Mouse (Mus musculus) cerebellum, postnatal 10 days (tissue): ENCODE data around the gene Kdelc1.
A peak's percentile ranks its signal among the peaks of the same experiment; 100 is the strongest.

Source experiments
- DNase-seq, 2 experiments: peaks; one replicate each; pipeline ENCODE4 v3.0.0; 2021; ENCODE audit warnings: mixed read lengths in 2 of 2

Kdelc1 gene

GRCm38 (mm10) chr1:44118239-44119054, at the start of gene Kdelc1, which contains the start of gene Bivm:
TSS of gene Kdelc1 (minus strand) at chr1:44118808.
TSS of gene Bivm (plus strand) at chr1:44118957.
- DNase-seq, result peak; percentile 92 to 93

- DNase-seq, result no peak
Measured at GRCm38 (mm10) chr1:44167859-44168383, 49.3 kb upstream of the Kdelc1 start.

DNA sequence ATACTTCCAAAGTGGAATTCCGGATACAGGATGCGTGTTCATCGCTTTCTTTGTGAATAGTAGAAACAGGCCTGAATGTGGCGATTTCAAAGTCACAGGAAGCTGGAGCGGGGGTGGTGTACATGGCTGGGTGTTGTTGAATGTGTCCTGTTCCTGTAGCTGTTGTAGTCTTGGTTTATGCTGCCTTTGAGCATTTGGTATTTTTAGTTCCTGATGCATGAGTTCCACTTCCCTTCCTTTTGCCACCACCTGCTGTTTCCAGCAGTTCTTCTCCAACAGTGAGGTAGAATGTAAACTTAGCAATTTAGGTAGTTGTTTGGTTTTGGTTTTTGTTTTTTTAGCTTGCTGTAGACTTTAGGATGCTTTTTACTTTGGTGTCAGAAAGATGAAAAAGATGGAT, 43.8 kb upstream of the Kdelc1 start:
- DNase-seq, result no peak

- no peak for DNase-seq
Measured at GRCm38 (mm10) chr1:44161818-44162217, 43.2 kb upstream of the Kdelc1 start.

DNA sequence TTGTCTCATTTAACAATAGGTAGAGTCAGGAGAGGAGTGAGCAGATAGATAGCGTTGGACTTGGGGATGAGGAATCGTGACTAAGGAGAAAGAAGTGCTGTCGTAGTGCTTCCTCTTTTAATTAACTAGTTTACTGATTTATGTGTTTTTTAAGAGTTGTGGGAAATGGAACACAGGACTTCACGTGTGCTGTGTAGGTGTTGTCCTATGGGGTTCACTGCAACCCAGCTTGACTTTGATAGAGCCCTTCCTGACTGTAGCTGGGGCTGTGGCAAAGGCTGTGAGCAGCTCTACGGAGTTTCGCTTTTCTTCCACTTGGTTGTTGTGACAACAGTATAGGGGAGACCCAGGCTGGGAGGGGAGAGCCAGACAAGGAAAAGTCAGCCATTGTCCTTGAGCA, 39.7 kb upstream of the Kdelc1 start:
- DNase-seq, result no peak

DNA sequence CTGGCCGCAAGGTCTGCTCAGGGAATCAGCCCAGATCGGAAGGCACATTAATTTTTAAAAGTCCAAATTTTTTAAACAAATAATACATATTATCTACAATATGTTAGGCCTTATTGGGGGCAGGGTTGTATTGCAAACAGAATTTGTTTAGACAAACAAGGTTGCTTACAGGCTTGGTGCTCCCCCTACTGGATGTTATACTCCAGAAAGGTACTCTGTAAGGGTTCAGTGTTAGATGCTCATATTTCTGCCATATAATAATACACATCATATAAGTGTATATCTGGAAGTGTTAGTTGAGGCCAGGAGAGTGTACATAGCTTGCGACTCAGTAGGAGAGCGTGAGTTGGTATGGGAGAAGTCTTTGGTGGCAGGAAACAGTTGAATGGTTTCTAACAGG, 36.7 kb upstream of the Kdelc1 start:
- peak; percentile 13 to 24 for DNase-seq

- DNase-seq, result peak in 1 of 2 experiments; percentile 20
Measured at GRCm38 (mm10) chr1:44148706-44149105, 30.1 kb upstream of the Kdelc1 start.

- DNase-seq, result peak; percentile 88 to 91
Measured at GRCm38 (mm10) chr1:44147563-44148381, 29.2 kb upstream of the Kdelc1 start, which contains the start of gene Ercc5. TSS of gene Ercc5 (plus strand) at chr1:44147744.

- DNase-seq, result no peak
Measured at GRCm38 (mm10) chr1:44142747-44143146, 24.1 kb upstream of the Kdelc1 start.

DNA sequence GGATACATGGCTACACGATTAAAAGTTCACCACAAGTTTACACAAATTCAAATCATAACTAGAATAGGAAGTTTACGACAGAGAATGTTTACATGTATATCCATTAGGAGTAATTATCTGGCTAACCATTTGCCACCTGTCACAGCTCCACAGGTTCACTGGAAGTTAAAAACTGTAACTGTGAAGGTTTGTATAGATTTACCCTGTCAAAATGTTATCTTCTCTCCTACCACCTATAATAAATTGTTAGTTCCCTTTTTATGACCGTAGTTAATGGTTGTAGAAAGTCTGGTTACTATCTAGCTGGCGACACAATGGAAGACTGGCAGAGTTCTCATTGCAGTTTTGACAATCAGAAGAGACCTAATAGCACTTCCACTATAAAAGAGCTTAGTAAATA, 21.6 kb upstream of the Kdelc1 start:
- no peak for DNase-seq

- DNase-seq, result no peak
Measured at GRCm38 (mm10) chr1:44129929-44130581, 11.4 kb upstream of the Kdelc1 start.

DNA sequence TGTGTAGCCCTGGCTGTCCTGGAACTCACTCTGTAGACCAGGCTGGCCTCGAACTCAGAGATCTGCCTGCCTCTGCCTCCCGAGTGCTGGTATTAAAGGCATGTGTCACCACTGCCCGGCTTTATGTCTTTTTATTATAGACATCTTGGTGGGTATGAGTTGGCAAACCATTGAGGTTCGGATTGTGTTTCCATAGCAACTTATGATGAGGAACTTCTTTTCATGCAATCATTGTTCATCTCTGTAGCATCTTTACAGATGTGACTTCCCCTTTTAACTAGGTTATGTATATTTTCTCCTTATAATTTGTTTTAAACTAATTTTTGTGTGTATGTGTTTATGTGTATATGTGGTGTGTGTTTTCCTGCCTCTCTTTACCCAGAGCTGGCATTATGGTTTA, 7.0 kb upstream of the Kdelc1 start:
- DNase-seq, result no peak

GRCm38 (mm10) chr1:44122256-44122655, 3.6 kb upstream of the Kdelc1 start:
- DNase-seq, result no peak

DNA sequence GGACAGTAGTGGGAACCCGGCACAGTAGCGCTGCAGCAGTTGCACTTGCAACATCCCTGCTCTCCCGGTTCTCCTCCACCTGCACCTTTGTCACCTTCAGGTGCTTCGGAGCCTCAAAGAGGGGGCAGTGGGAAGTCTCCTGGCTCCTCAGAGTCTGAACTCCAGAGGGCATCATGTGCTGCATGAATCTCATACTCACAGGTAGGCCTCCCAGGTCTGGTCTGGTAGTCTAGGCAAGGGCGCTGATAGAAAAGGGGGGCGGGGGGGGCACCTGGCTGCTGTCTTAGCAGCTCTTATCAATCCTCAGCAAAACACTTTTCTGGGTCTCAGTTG, 1.4 kb upstream of the Kdelc1 start:
- DNase-seq, result no peak

DNA sequence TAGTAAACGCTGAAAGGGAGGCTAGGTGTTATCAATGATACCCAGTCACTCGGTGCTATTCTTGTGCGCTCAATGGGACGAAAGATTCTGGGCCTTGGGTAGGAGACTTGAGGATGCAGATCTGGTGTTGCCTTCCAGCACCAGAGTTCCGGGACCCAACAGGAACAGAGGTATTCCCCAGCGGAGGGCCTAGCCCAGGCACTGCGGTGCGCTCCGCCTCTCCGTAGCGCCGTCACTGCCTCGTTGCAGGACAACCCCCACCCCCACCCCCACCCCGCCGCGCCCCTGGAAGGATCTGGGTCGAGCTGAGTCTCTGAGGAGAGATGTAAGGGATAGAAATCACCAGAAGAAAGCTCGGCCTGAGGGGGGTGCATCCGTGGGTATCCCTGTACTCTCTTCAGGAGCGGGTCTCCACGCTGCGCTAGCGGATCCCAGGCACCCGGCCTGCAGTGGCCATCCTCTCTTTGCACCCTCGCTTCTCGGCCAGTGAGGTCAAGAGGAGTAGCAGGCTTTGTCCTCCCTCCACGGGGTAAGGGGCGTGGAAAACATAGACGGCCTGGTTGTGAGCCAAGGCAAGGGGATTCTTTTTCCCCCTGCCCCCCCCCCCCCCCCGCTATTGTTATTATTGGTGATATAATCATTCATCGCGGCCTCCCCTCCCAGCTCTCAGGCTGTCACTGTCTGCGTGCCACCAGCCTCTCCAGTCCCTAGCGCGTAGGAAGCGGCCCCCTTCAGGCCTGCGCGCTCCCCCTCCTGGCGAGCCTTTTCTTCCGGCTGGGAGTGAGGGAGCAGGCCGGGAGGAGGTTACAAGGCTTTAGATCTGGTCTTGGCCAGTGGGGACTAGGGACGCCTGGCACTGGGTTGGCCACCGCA, 829 bp upstream of the Kdelc1 start:
- peak; percentile 88 to 90 for DNase-seq

DNA sequence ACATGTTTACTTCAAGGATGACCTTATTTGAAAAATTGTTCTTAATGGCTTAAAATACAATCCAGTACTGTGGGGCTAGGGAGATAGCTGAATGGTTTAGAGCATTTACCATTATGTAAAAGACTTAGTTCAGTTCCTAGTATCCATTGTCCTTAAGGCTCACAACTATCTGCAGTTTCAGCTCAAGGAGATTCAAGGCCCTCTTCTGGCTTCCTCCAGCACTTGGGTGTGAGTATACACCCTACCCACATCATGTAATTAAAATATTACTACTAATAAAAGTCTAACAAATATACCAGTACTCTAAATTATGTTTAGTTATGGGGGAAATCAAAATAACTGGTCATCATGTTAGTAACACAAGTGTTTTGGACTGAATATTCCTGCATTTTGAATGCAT, 1.0 kb downstream of the Kdelc1 start:
- DNase-seq, result no peak

- peak; percentile 8 to 18 for DNase-seq
Measured at GRCm38 (mm10) chr1:44102939-44103338, 15.7 kb downstream of the Kdelc1 start.

- DNase-seq, result peak; percentile 95 to 98
Measured at GRCm38 (mm10) chr1:44102259-44102717, 16.3 kb downstream of the Kdelc1 start, which contains the start of gene Tex30. TSS of gene Tex30 (minus strand) at chr1:44102441.

GRCm38 (mm10) chr1:44101448-44102225, 17.0 kb downstream of the Kdelc1 start:
- DNase-seq, result peak; percentile 47 to 59

- DNase-seq, result peak; percentile 54 to 62
Measured at GRCm38 (mm10) chr1:44064625-44065024, 54.0 kb downstream of the Kdelc1 start.

DNA sequence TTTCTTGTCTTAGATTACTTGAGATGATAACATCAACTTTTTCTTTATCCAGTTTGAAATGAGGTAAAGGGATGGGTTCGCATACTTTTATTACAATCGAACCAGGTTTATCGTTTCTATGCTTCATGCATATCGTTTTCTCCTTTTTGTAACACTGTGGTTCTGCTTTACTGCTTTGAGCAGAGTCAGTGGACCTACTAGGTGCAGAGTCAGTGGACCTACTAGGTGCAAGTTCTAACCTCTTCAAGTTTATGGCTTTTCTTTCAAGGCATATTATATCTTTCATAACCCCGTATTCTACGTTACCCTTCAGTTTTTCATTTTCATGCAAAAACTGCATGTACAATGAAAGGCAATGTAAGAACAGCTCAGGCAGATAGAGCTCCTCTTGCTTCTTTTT, 55.2 kb downstream of the Kdelc1 start:
- DNase-seq, result no peak
